Mouse (Mus musculus): ENCODE measurements around the gene Hebp2. TPM values are rescaled to one million over a fixed set of nuclear protein-coding genes. Genes with fewer than 3 reads are reported as not detected.

The Hebp2 gene
- total and polyA plus RNA-seq, 2 experiments from 2014 or later: 5.9 to 10.1 TPM

GRCm38 (mm10) chr10:18506501-18506946, 39.4 kb downstream of the Hebp2 start:
- Histone ChIP-seq H3K27me3 (ENCODE audit: insufficient read depth, low read length) (no peaks in the 10 kb centered on the region), H3K36me3 (ENCODE audit: insufficient read depth, low read length) (no peaks in the 10 kb centered on the region), H3K27ac (ENCODE audit: low read depth, low read length) (no peak overlapping the region), H3K9ac (replicated peaks; ENCODE audit: low read length, poor library complexity, severe bottlenecking) (no peak overlapping the region), H3K4me3 (ENCODE audit: low read depth, low read length) (no peak overlapping the region), H3K4me2 (ENCODE audit: low read depth, low read length, poor library complexity, severe bottlenecking) (no peak overlapping the region), H3K4me1 (ENCODE audit: insufficient read depth, low read length) (peaks cover 6% of the 10 kb centered on the region; the same call in 1 of the 2 replicates), H3K9me3 (ENCODE audit: low read length) (no peaks in the 10 kb centered on the region)
- TF ChIP-seq CTCF (IDR thresholded peaks at IDR 0.05): no peak
- DNase-seq (ENCODE audit: low spot score): no peak
- no peak for ATAC-seq (ENCODE audit: low FRiP score)
- WGBS: 61% methylated on average over 6 of the region's 6 CpGs

GRCm38 (mm10) chr10:18505690-18506089, 40.2 kb downstream of the Hebp2 start:
- no peaks in the 10 kb centered on the region for H3K36me3 ChIP-seq (ENCODE audit: insufficient read depth, low read length)
- no peaks in the 10 kb centered on the region for H3K9me3 ChIP-seq (ENCODE audit: low read length)
- H3K27ac ChIP-seq (ENCODE audit: low read depth, low read length): no peak overlapping the region
- no peaks in the 10 kb centered on the region for H3K27me3 ChIP-seq (ENCODE audit: insufficient read depth, low read length)
- no peak for ATAC-seq (ENCODE audit: low FRiP score)
- peaks cover 6% of the 10 kb centered on the region; the same call in 1 of the 2 replicates for H3K4me1 ChIP-seq (ENCODE audit: insufficient read depth, low read length)
- H3K9ac ChIP-seq (replicated peaks; ENCODE audit: low read length, poor library complexity, severe bottlenecking): no peak overlapping the region
- H3K4me3 ChIP-seq (ENCODE audit: low read depth, low read length): no peak overlapping the region
- no peak for TF ChIP-seq CTCF (IDR thresholded peaks at IDR 0.05)
- WGBS: 80% methylated on average over 10 of the region's 10 CpGs
- H3K4me2 ChIP-seq (ENCODE audit: low read depth, low read length, poor library complexity, severe bottlenecking): no peak overlapping the region
- no peak for DNase-seq (ENCODE audit: low spot score)

GRCm38 (mm10) chr10:18501997-18502396, 43.9 kb downstream of the Hebp2 start:
- Histone ChIP-seq H3K36me3 (ENCODE audit: insufficient read depth, low read length) (no peaks in the 10 kb centered on the region), H3K9me3 (ENCODE audit: low read length) (no peaks in the 10 kb centered on the region), H3K4me1 (ENCODE audit: insufficient read depth, low read length) (no peaks in the 10 kb centered on the region), H3K9ac (replicated peaks; ENCODE audit: low read length, poor library complexity, severe bottlenecking) (no peak overlapping the region), H3K27ac (ENCODE audit: low read depth, low read length) (no peak overlapping the region), H3K4me3 (ENCODE audit: low read depth, low read length) (no peak overlapping the region), H3K4me2 (ENCODE audit: low read depth, low read length, poor library complexity, severe bottlenecking) (no peak overlapping the region), H3K27me3 (ENCODE audit: insufficient read depth, low read length) (no peaks in the 10 kb centered on the region)
- ATAC-seq (ENCODE audit: low FRiP score) (no peak), DNase-seq (ENCODE audit: low spot score) (no peak)
- TF ChIP-seq CTCF (IDR thresholded peaks at IDR 0.05): no peak
- 64% methylated on average over 3 of the region's 3 CpGs for WGBS

- H3K27ac ChIP-seq (ENCODE audit: low read depth, low read length): no peak overlapping the region
- DNase-seq (ENCODE audit: low spot score) (no peak), ATAC-seq (ENCODE audit: low FRiP score) (no peak)
- no peak for TF ChIP-seq CTCF (IDR thresholded peaks at IDR 0.05)
- no peak overlapping the region for H3K4me3 ChIP-seq (ENCODE audit: low read depth, low read length)
- no peaks in the 10 kb centered on the region for H3K27me3 ChIP-seq (ENCODE audit: insufficient read depth, low read length)
- no peaks in the 10 kb centered on the region for H3K4me1 ChIP-seq (ENCODE audit: insufficient read depth, low read length)
- no peak overlapping the region for H3K9ac ChIP-seq (replicated peaks; ENCODE audit: low read length, poor library complexity, severe bottlenecking)
- no peaks in the 10 kb centered on the region for H3K9me3 ChIP-seq (ENCODE audit: low read length)
- 62% methylated on average over 7 of the region's 7 CpGs for WGBS
- H3K4me2 ChIP-seq (ENCODE audit: low read depth, low read length, poor library complexity, severe bottlenecking): no peak overlapping the region
- no peaks in the 10 kb centered on the region for H3K36me3 ChIP-seq (ENCODE audit: insufficient read depth, low read length)
Measured at GRCm38 (mm10) chr10:18497066-18497465, 48.8 kb downstream of the Hebp2 start.

- H3K4me1 ChIP-seq (ENCODE audit: insufficient read depth, low read length): no peaks in the 10 kb centered on the region
- no peak overlapping the region for H3K9ac ChIP-seq (replicated peaks; ENCODE audit: low read length, poor library complexity, severe bottlenecking)
- no peak overlapping the region for H3K27ac ChIP-seq (ENCODE audit: low read depth, low read length)
- no peak for TF ChIP-seq CTCF (IDR thresholded peaks at IDR 0.05)
- no peaks in the 10 kb centered on the region for H3K36me3 ChIP-seq (ENCODE audit: insufficient read depth, low read length)
- ATAC-seq (ENCODE audit: low FRiP score) (no peak), DNase-seq (ENCODE audit: low spot score) (no peak)
- H3K9me3 ChIP-seq (ENCODE audit: low read length): no peaks in the 10 kb centered on the region
- H3K27me3 ChIP-seq (ENCODE audit: insufficient read depth, low read length): no peaks in the 10 kb centered on the region
- 51% methylated on average over 7 of the region's 7 CpGs for WGBS
- H3K4me2 ChIP-seq (ENCODE audit: low read depth, low read length, poor library complexity, severe bottlenecking): no peak overlapping the region
- no peak overlapping the region for H3K4me3 ChIP-seq (ENCODE audit: low read depth, low read length)
Measured at GRCm38 (mm10) chr10:18494249-18494648, 51.6 kb downstream of the Hebp2 start.

GRCm38 (mm10) chr10:18493010-18493894, 52.6 kb downstream of the Hebp2 start:
- 94% methylated on average over 11 of the region's 11 CpGs for WGBS
- no peaks in the 10 kb centered on the region for H3K9me3 ChIP-seq (ENCODE audit: low read length)
- no peak overlapping the region for H3K4me3 ChIP-seq (ENCODE audit: low read depth, low read length)
- no peaks in the 10 kb centered on the region for H3K27me3 ChIP-seq (ENCODE audit: insufficient read depth, low read length)
- ATAC-seq (ENCODE audit: low FRiP score) (no peak), DNase-seq (ENCODE audit: low spot score) (no peak)
- no peak overlapping the region for H3K9ac ChIP-seq (replicated peaks; ENCODE audit: low read length, poor library complexity, severe bottlenecking)
- H3K36me3 ChIP-seq (ENCODE audit: insufficient read depth, low read length): no peaks in the 10 kb centered on the region
- no peak for TF ChIP-seq CTCF (IDR thresholded peaks at IDR 0.05)
- no peak overlapping the region for H3K4me2 ChIP-seq (ENCODE audit: low read depth, low read length, poor library complexity, severe bottlenecking)
- H3K4me1 ChIP-seq (ENCODE audit: insufficient read depth, low read length): no peaks in the 10 kb centered on the region
- H3K27ac ChIP-seq (ENCODE audit: low read depth, low read length): no peak overlapping the region

Data from midbrain, postnatal 0 days (tissue).